Comparison of ENCODE assay signal across 14 mouse cellular contexts in the genomic region with DNA sequence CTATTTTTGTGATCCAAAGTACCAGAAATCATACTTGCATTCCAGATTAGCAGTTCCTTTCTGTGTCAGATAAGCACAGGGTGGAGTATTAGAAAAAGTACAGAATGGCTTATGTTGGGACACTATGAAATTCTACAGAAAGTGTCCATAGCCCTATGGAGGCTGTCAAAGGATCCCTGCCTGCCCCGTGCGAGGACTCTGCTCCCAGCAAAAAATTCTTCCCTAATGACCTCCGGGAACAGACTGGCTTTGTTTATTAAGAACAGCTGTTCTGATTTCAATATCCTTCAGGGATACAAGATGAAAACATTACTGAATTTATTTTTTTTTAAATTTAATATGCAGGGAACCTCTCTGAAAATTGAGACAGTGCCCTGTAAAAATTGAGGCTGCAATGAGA.
"Had no signal": no experiment of that assay in that cellular context is flagged by ENCODE, and none has a peak within 500 bp of the region (broad histone marks: within the 10 kb centered on the region; RNA-seq: fewer than 3 reads in every experiment).

No protein-coding gene starts in this region.

- H3K4me3 ChIP-seq: liver, embryonic 13.5 days; megakaryocyte, embryonic 14.5 days; midbrain, embryonic 15.5 days; neural tube, embryonic 12.5 days had no signal

- H3K36me3 ChIP-seq: liver, embryonic 13.5 days; midbrain, embryonic 15.5 days; neural tube, embryonic 12.5 days had no signal

- H3K27ac ChIP-seq: liver, embryonic 13.5 days; macrophage; midbrain, embryonic 15.5 days; neural tube, embryonic 12.5 days; stomach, postnatal 0 days had no signal

- H3K9ac ChIP-seq: liver, embryonic 13.5 days; liver, postnatal 0 days; midbrain, embryonic 15.5 days; neural tube, embryonic 12.5 days had no signal

- H3K4me1 ChIP-seq: liver, embryonic 13.5 days; megakaryocyte, embryonic 14.5 days; midbrain, embryonic 15.5 days; neural tube, embryonic 12.5 days had no signal

- ATAC-seq: intestine, embryonic 16.5 days; liver, postnatal 0 days; midbrain, embryonic 15.5 days had no signal

- DNase-seq: kidney, adult 2 months; kidney, postnatal 36 days; left cerebral cortex, postnatal 4 days; liver; liver, embryonic 13.5 days; liver, postnatal 0 days; thymus, postnatal 4 days had no signal

- H3K4me2 ChIP-seq: liver, embryonic 13.5 days; midbrain, embryonic 11.5 days; midbrain, embryonic 15.5 days; neural tube, embryonic 12.5 days had no signal

- H3K9me3 ChIP-seq: liver, embryonic 13.5 days; midbrain, embryonic 15.5 days; neural tube, embryonic 12.5 days had no signal

- H3K27me3 ChIP-seq: liver, embryonic 13.5 days; megakaryocyte, embryonic 14.5 days; midbrain, embryonic 15.5 days; neural tube, embryonic 12.5 days had no signal
